Mouse (Mus musculus) gastrocnemius, postnatal 25 days (tissue): ENCODE results near the gene Krtap19-5. TPM values are rescaled to one million over a fixed set of nuclear protein-coding genes. Genes with fewer than 3 reads are reported as not detected.

ENCODE experiments used
- DNase-seq: peaks from one replicate; pipeline ENCODE4 v3.0.0; 2022
- long read RNA-seq, 2 experiments: library from polyadenylated mRNA; stranded (forward); transcript quantifications; one replicate each; pipeline ENCODE4 v2.0.0; 2021
- total RNA-seq, 2 experiments: library from RNA; stranded (reverse); gene quantifications; 1 replicate in 1 of 2; 2 replicates in 1 of 2; pipeline ENCODE4 v1.2.3; 2021

The Krtap19-5 gene
- not detected for total RNA-seq
- long read RNA-seq, experiment 1 = 0 reads
- long read RNA-seq, experiment 2 = 0 reads

- no peak for DNase-seq
Measured at GRCm38 (mm10) chr16:88896357-88896756, at the start of gene Krtap19-5. Gene Krtap19-5, minus strand, starts transcription at chr16:88896457.

- DNase-seq = no peak
Measured at GRCm38 (mm10) chr16:88941106-88941505, 44.8 kb upstream of the Krtap19-5 start.

- no peak for DNase-seq
Measured at GRCm38 (mm10) chr16:88938252-88938651, 42.0 kb upstream of the Krtap19-5 start.

DNA sequence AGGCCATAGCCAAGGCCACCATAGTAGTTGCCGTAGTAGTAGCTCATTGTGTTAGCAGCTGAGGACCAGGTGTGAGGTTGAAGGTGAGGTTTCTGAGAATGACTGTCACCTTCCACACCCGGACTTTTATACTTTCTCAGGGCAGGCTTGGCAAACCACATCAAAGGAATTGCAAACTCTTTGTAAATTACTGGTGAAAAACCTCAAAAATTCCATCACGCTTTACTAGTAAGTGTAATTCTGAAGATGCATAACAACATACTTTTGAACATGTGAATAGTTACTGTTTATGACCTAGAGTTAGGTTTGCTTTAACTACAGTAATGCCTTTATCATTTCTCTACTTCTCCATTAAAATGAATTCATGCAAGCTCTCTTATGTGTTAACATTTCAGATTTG, 35.9 kb upstream of the Krtap19-5 start, which contains the start of gene Krtap19-9b:
Krtap19-9b (minus strand) TSS at position 101 of the 400 bp plus-strand sequence.
- no peak for DNase-seq

- DNase-seq = no peak
Measured at GRCm38 (mm10) chr16:88886870-88887269, 9.4 kb downstream of the Krtap19-5 start.

DNA sequence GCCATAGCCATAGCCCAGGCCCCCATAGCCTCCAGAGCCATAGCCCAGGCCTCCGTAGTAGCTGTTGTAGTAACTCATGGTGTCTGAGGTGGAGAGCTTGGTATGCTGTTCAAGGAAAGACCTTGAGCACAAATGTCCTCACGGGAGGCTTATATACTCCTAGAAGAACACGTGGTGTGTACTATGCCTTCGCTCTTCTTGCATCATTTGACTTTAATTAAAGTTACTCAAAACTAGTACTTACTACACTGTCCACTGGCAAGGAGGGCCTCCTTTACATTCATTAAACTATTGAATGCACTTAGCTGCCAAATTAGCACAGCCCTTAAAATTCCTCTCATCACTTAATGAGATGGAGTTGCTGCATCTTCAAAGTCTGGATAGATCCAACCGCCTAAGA, 11.3 kb downstream of the Krtap19-5 start, which contains the start of gene Krtap19-4:
Krtap19-4 (minus strand) TSS at position 101 of the 400 bp plus-strand sequence.
- no peak for DNase-seq

GRCm38 (mm10) chr16:88877938-88878337, 18.3 kb downstream of the Krtap19-5 start, which contains the start of gene Krtap19-3:
Gene Krtap19-3, minus strand, starts transcription at chr16:88878038.
- DNase-seq = no peak

DNA sequence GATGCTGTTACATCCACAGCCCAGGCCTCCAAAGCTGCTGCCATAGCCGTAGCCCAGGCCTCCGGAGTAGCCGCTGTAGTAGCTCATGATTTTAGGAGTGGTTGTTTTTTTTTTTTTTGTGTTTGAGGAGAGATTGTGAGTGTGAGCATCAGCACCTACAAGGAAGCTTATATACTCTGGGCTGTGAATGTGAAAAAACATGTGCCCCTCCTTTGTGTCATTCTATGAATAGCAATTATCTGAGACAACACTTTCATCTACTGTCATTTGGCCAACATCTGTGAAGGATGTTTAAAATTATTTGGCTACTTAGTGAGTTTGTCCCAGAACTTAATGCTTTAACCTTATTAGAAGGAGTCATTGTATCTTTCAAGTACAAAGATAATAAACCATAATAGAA, 22.1 kb downstream of the Krtap19-5 start, which contains the start of gene Krtap19-2:
Krtap19-2 (minus strand) TSS at position 101 of the 400 bp plus-strand sequence.
- DNase-seq = no peak

- no peak for DNase-seq
Measured at GRCm38 (mm10) chr16:88869311-88869710, 26.9 kb downstream of the Krtap19-5 start, which contains the start of gene Krtap19-1. Gene Krtap19-1, minus strand, starts transcription at chr16:88869411.

GRCm38 (mm10) chr16:88864887-88865407, 31.3 kb downstream of the Krtap19-5 start:
- DNase-seq = no peak

DNA sequence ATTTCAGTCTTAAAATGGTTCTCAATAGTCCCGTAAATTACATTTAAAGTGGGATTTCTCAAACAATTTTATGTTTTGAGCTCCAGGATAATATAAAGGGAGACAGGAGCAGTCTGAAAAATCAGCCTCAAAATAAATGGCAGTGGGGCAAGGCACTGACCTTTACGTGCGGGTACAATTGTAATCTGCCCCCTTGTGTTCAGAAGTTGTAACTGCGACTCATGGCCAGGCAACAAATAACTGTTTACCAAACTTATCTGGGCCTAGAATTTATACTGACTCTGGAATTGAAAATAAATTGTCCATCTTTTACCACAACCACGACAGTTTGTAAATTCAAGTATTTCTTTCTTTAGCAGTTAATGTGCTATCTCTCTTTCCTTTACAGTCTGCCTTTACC, 44.8 kb downstream of the Krtap19-5 start:
- DNase-seq = no peak

DNA sequence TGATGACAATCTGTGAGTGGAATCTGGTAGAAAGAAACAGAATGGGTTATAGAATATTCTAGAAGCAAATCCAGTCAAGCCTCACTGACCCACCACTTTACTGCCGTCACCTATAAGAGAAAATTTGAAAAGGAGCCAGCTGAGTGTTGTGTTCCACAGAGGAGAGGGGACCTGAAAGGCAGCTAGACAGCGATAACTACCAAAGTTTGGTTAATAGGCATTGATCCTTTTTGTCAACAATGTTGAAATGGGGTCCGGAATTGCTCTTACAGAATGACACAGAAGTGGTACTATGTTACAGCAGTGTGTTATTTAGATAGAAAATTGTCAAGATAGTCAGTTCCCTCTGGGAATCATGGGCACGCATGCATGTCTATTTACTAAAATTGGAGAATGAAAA, 47.7 kb downstream of the Krtap19-5 start:
- DNase-seq = no peak

- no peak for DNase-seq
Measured at GRCm38 (mm10) chr16:88847363-88847762, 48.9 kb downstream of the Krtap19-5 start.

Other genes starting within 250 kb of the Krtap19-5 start
- gene Krtap26-1, start 248.7 kb downstream of the Krtap19-5 start, total RNA-seq = not detected
- not detected for gene Krtap27-1, start 224.8 kb downstream of the Krtap19-5 start, total RNA-seq
- not detected for gene 2310061N02Rik, start 188.5 kb downstream of the Krtap19-5 start, total RNA-seq
- gene Krtap13-1, start 167.6 kb downstream of the Krtap19-5 start, total RNA-seq = not detected
- gene Krtap13, start 144.8 kb downstream of the Krtap19-5 start, total RNA-seq = not detected
- gene 2310034C09Rik, start 137.6 kb downstream of the Krtap19-5 start, total RNA-seq = not detected
- not detected for gene 2310057N15Rik, start 122.3 kb downstream of the Krtap19-5 start, total RNA-seq
- gene Gm5965, start 118.6 kb downstream of the Krtap19-5 start, total RNA-seq = not detected
- not detected for gene Gm20741, start 84.2 kb downstream of the Krtap19-5 start, total RNA-seq
- not detected for gene Krtap15, start 76.2 kb downstream of the Krtap19-5 start, total RNA-seq
- gene Krtap14, start 70.3 kb downstream of the Krtap19-5 start, total RNA-seq = not detected
- not detected for gene Krtap19-1, start 27.0 kb downstream of the Krtap19-5 start, total RNA-seq
- gene Krtap19-2, start 22.2 kb downstream of the Krtap19-5 start, total RNA-seq = not detected
- gene Krtap19-3, start 18.4 kb downstream of the Krtap19-5 start, total RNA-seq = not detected
- not detected for gene Krtap19-4, start 11.4 kb downstream of the Krtap19-5 start, total RNA-seq
- not detected for gene Krtap19-9b, start 35.8 kb upstream of the Krtap19-5 start, total RNA-seq
- not detected for gene Krtap16-3, start 66.4 kb upstream of the Krtap19-5 start, total RNA-seq
- not detected for gene Krtap22-2, start 114.3 kb upstream of the Krtap19-5 start, total RNA-seq
- not detected for gene Gm10229, start 118.8 kb upstream of the Krtap19-5 start, total RNA-seq
- gene Krtap6-1, start 135.2 kb upstream of the Krtap19-5 start, total RNA-seq = not detected
- not detected for gene Gm10228, start 145.0 kb upstream of the Krtap19-5 start, total RNA-seq
- not detected for gene Krtap6-5, start 151.4 kb upstream of the Krtap19-5 start, total RNA-seq
- gene 1110025L11Rik, start 167.5 kb upstream of the Krtap19-5 start, total RNA-seq = not detected
- gene Krtap6-3, start 187.6 kb upstream of the Krtap19-5 start, total RNA-seq = not detected
- not detected for gene Gm6358, start 244.4 kb upstream of the Krtap19-5 start, total RNA-seq